Mouse (Mus musculus) testis, adult 2 months (tissue): Measurements from ENCODE around the gene Mrpl10.

Source experiments
- CTCF ChIP-seq: fragments of 200-500 bp; IDR thresholded peaks from 2 replicates; pipeline ENCODE4 v1.5.1; 2012; ENCODE audit warnings: low read depth, mild to moderate bottlenecking, inconsistent platforms, low read length, moderate library complexity; ENCODE audit not compliant: control insufficient read depth, insufficient read depth, insufficient replicate concordance
- POLR2A ChIP-seq: fragments of 200-500 bp; IDR thresholded peaks from 2 replicates; pipeline ENCODE4 v1.6.1; 2012; ENCODE audit warnings: low read depth, mild to moderate bottlenecking, inconsistent platforms, low read length, moderate library complexity; ENCODE audit not compliant: control insufficient read depth

DNA sequence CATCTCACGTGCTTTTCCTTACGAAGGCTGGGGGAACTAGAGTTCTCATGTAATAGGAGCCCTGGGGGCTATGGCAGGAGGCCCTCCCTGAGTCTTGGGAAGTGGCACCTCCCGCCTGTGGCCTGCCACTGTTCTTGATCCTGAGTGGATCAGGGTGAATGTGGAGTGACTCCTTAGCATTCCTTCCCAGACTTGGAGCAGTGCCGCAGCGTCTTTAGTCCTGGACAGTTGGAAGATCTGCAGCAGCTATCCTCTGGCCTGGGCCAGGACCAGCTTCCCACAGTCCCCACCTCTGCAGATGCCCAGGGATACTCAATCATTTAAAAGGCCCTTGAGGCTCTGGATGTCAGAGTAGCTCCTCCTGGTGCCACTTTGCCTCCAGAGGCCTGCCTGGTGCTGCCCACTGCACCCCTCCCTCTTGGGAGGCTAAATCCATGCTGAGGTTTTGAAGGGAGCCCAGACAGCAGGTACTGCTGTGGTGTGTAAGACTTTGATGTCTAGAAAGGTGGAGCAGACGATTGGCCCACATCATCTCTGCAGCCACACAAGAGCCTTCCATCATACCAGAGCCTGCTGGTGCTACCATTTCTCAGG is 8.2 kb downstream of the Mrpl10 start:
- TF ChIP-seq CTCF (no peak), POLR2A (no peak)
